Mouse (Mus musculus): ENCODE data around the gene Ctcfl. TPM values are rescaled to one million over a fixed set of nuclear protein-coding genes. Genes with fewer than 3 reads are reported as not detected.

Gene Ctcfl
- polyA plus RNA-seq (2012; rRNA removed), result not detected in 2 replicates

DNA sequence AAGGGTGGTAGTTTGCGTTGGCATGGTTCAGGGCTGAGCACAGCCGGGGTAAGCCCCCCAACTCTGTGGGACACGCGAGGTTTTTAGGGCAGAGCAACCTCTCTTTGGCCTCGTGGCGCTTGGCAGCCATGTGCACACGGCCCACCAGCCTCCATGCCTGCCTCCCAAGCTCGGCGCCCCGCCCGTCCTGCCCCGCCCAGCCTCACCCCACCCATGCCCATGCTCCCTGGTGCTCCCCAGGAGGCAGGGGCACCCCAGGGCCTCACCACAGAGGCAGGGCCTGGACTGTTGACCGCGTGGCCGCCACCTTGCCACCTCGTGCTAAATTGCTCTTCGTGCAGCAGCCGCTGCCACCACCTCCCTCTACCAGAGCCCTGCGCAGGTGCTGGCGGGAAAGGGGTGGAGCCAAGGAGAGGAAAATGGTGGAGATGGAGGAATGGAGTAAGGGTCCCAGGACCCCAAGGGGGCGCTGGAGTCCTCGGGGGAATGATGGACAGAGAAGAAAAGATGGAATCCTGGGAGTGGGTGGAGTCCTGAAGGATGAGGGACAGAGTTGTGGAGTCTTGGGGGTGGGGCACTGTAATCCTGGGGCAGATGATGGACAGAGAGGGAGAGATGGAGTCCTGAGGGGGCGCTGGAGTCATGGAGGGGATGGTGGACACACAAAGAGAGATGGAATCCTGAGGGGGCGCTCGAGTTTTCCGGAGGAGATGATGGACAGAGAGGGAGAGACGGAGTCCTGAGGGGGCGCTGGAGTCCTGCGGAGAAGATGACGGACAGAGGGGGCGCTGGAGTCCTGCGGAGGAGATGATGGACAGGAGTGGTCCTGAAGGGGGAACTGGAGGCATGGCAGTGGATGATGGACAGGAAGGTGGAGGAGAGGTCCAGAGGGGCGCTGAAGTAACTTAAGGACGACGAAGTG, at the start of gene Ctcfl:
Gene Ctcfl (minus strand): TSS at position 503 of the 922 bp plus-strand sequence.
- DNase-seq (ENCODE audit: extremely low spot score in 1 of 2, low spot score in 1 of 2), result no peak

- DNase-seq (ENCODE audit: extremely low spot score in 1 of 2, low spot score in 1 of 2), result peak in 1 of 2 experiments; percentile 50
Measured at GRCm38 (mm10) chr2:173168411-173168851, 49.1 kb upstream of the Ctcfl start.

GRCm38 (mm10) chr2:173165357-173165756, 46.0 kb upstream of the Ctcfl start:
- DNase-seq (ENCODE audit: extremely low spot score in 1 of 2, low spot score in 1 of 2), result no peak

- no peak for DNase-seq (ENCODE audit: extremely low spot score in 1 of 2, low spot score in 1 of 2)
Measured at GRCm38 (mm10) chr2:173164946-173165345, 45.6 kb upstream of the Ctcfl start.

DNA sequence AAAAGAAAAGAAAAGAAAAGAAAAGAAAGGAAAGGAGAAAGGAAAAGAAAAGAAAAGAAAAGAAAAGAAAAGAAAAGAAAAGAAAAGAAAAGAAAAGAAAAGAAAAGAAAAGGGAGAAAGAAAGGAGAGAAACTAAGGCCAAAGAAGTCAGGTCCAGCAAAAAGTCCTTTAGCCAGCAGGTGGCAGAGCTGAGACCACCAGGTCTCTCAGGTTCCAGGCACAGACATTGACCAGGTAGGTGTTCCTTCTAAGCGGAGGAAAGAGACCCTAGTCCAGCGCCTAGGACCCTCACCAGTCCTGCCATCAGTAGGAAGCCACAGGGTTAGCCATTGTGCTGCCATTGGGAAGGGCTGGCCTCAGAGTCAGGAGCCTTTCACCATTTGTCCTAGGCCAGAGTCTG, 45.0 kb upstream of the Ctcfl start:
- no peak for DNase-seq (ENCODE audit: extremely low spot score in 1 of 2, low spot score in 1 of 2)

GRCm38 (mm10) chr2:173163380-173163779, 44.1 kb upstream of the Ctcfl start:
- no peak for DNase-seq (ENCODE audit: extremely low spot score in 1 of 2, low spot score in 1 of 2)

GRCm38 (mm10) chr2:173159354-173160311, 40.3 kb upstream of the Ctcfl start:
- peak in 1 of 2 experiments; percentile 69 for DNase-seq (ENCODE audit: extremely low spot score in 1 of 2, low spot score in 1 of 2)

- no peak for DNase-seq (ENCODE audit: extremely low spot score in 1 of 2, low spot score in 1 of 2)
Measured at GRCm38 (mm10) chr2:173158390-173159055, 39.2 kb upstream of the Ctcfl start.

DNA sequence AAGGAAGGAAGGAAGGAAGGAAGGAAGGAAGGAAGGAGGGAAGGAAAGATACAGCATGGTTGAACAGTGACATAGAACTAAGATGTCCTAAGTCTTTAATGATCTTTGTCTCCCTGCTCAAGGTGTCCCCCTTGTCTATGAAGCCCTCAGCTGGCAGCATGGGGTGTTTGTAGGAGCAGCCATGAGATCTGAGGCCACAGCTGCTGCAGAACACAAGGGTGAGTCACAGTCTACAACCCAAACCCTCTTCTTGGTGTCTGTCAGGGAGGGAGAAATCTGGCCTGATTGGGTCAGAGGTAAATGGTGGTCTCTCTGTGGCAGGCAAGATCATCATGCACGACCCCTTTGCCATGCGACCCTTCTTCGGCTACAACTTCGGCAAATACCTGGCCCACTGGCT, 38.5 kb upstream of the Ctcfl start:
- DNase-seq (ENCODE audit: extremely low spot score in 1 of 2, low spot score in 1 of 2), result no peak

GRCm38 (mm10) chr2:173157376-173157775, 38.1 kb upstream of the Ctcfl start:
- DNase-seq (ENCODE audit: extremely low spot score in 1 of 2, low spot score in 1 of 2), result no peak

- DNase-seq (ENCODE audit: extremely low spot score in 1 of 2, low spot score in 1 of 2), result no peak
Measured at GRCm38 (mm10) chr2:173156923-173157322, 37.6 kb upstream of the Ctcfl start.

DNA sequence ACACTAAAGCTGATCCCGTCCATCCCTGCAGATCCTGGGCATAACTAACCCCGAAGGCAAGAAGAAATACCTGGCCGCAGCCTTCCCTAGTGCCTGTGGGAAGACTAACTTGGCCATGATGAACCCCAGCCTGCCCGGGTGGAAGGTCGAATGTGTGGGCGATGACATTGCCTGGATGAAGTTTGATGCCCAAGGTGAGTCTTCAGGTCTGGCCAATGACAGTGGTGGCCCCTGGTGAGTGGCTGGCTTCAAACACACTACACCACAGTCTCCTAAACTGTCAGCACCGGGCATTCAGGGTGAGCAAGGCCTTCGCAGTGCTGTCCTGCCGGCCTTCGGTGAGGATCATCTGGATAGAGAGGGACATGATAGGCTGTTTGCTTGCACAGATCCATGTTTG, 36.6 kb upstream of the Ctcfl start:
- DNase-seq (ENCODE audit: extremely low spot score in 1 of 2, low spot score in 1 of 2), result no peak

- DNase-seq (ENCODE audit: extremely low spot score in 1 of 2, low spot score in 1 of 2), result no peak
Measured at GRCm38 (mm10) chr2:173154962-173155361, 35.6 kb upstream of the Ctcfl start.

DNA sequence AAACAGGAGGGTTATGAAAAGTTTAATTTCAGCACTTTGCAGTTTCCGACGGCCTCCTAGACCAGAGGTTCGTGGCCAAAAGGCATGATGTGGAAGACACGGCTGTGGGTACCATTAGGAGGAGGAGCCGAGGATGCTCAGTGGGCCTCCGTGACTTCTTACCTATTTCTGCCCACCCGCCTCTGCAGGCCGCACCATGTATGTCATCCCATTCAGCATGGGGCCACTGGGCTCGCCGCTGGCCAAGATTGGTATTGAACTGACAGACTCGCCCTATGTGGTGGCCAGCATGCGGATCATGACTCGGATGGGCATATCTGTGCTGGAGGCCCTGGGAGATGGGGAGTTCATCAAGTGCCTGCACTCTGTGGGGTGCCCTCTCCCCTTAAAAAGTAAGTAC, 35.2 kb upstream of the Ctcfl start:
- DNase-seq (ENCODE audit: extremely low spot score in 1 of 2, low spot score in 1 of 2), result no peak

GRCm38 (mm10) chr2:173153266-173153665, 33.9 kb upstream of the Ctcfl start:
- DNase-seq (ENCODE audit: extremely low spot score in 1 of 2, low spot score in 1 of 2), result no peak

DNA sequence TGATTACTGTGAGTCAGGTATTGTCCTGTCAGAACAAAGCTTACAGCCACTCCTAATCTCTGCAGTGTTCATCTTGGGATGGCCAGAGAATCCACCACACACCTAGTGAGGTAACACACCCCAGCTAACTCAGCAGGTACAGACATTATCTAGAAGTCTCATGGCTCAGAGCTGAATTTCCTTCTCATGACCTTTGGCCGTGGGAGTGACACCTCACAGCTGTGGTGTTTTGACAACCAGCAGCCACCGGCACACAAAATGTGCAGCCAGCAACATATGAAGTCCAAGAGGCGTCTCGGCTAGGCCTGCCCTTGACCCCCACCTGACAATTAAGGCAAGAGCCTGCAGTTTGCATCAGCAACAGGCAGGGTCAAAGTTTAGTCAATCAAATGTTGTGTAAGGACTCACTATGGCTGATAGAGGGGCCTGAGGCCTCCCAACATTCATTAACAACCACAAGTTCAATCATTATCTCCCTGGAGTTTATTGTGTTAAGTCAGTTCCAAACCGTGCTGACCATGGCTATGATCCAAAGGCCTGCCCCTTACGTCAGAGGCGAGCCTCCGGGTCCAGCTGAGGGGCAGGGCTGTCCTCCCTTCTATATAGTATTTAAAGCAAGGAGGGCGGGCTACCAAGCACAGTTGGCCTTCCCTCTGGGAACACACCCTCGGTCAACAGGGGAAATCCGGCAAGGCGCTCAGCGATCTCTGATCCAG, 33.3 kb upstream of the Ctcfl start, which contains the start of gene Pck1:
Gene Pck1 (plus strand): TSS at position 613 of the 716 bp plus-strand sequence.
- no peak for DNase-seq (ENCODE audit: extremely low spot score in 1 of 2, low spot score in 1 of 2)

DNA sequence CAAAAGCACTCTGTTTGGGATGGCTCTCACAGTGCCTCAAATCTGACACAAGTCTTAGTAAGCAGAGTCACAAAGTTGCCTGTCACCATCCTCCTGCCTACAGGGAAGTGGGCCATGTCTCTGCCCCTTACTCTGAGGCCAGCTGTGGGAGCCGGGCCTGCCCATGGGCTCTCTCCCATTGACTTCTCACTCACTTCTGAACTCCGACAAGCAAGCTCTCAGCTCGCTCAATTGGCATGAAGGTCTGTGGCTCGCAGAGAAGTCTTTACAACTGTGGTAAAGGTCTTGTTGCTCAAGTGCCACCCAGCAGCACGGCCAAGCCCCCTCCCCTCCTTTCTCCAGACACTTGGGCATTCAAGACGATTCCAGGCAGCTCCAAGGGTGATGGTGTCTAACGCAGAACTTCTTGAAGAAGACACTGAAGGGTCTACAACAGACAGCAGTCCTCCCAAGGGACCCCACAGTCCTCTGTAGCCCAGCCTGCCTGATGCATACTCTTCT, 32.5 kb upstream of the Ctcfl start:
- DNase-seq (ENCODE audit: extremely low spot score in 1 of 2, low spot score in 1 of 2), result no peak

- no peak for DNase-seq (ENCODE audit: extremely low spot score in 1 of 2, low spot score in 1 of 2)
Measured at GRCm38 (mm10) chr2:173151352-173151751, 32.0 kb upstream of the Ctcfl start.

DNA sequence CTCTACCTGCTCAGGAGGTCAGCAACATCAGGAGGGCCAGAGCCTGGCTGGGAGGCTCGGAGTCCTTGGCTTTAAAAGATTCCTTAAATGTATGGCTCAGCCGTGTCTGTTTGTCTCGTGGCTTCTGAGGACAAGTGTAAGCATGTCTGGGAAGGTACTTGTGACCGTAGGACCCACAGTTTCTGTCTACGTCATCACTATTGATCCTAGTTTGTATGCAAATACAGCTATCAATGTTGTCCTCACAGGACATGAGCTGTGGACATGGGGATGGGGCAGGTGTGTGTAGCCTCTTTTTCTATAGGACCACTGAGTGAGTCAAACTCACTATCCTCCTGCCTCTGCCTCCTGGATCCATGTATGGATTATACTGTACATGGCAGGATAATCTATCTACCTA, 28.7 kb upstream of the Ctcfl start:
- no peak for DNase-seq (ENCODE audit: extremely low spot score in 1 of 2, low spot score in 1 of 2)

- DNase-seq (ENCODE audit: extremely low spot score in 1 of 2, low spot score in 1 of 2), result no peak
Measured at GRCm38 (mm10) chr2:173146728-173147127, 27.4 kb upstream of the Ctcfl start.
